17 mouse cellular contexts compared by ENCODE assay signal in the genomic region with DNA sequence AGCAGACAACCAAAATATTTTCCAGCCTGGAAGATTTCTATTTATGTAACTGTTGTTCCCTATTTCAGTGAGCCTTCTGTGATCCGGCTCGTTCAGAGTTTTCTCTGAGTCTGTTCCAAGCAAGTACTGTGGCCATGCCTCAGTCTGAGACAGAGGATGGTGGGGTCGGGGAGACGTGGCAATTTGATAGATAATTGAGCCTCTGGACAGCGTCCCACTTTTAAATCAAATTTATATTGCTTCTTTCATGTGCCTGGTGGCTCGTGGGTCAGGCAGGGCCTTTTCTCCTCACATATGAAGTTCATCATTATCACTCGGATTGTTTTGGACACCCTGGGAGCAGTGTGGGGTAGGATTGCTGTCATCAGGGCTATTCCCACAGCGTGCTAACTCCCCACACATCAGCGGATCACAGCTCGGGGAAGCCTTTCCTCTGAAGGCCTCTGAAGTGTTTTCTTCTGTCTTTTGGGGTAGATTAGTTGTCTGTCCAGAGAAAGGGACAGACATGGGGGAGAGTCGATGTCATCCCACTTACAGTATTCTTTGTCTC. TPM values are rescaled to one million over a fixed set of nuclear protein-coding genes. Genes with fewer than 3 reads are reported as not detected.
"Had no signal": no experiment of that assay in that cellular context is flagged by ENCODE, and none has a peak within 500 bp of the region (broad histone marks: within the 10 kb centered on the region; RNA-seq: fewer than 3 reads in every experiment).

No protein-coding gene starts in this region.

- ATAC-seq: intestine, embryonic 16.5 days had no signal

- DNase-seq: kidney, adult 2 months; kidney, postnatal 25 days; layer of hippocampus, adult 9-11 months; liver, embryonic 13.5 days; lung, adult 2 months; thymus, adult 2 months; thymus, postnatal 14 days; thymus, postnatal 4 days had no signal

- H3K27ac ChIP-seq: kidney, postnatal 0 days; layer of hippocampus, adult 2 months; liver, embryonic 13.5 days had no signal

- H3K36me3 ChIP-seq: liver, embryonic 13.5 days had no signal

- H3K9me3 ChIP-seq: liver, embryonic 13.5 days had no signal

- H3K4me2 ChIP-seq: liver, embryonic 13.5 days had no signal

- H3K9ac ChIP-seq: liver, embryonic 13.5 days had no signal

- H3K4me3 ChIP-seq: layer of hippocampus, adult 2 months; liver, embryonic 13.5 days had no signal

- H3K4me1 ChIP-seq: liver, embryonic 13.5 days had no signal

RNA-seq across cellular contexts. Expression of a gene that starts 6.9 kb away (rescaled TPM):
- total RNA-seq: left cerebral cortex, adult 18-20 months; liver, adult 2 months; megakaryocyte progenitor cell, adult 5-6 weeks; megakaryocyte-erythroid progenitor cell, adult 5-6 weeks had no signal
- polyA plus RNA-seq: kidney, embryonic 14.5 days; liver, adult 2 months; lung, adult 2 months; spleen, adult 2 months had no signal
